Mouse (Mus musculus) myocyte (in vitro differentiated cells): ENCODE measurements around the gene Esrra. TPM values are rescaled to one million over a fixed set of nuclear protein-coding genes. Genes with fewer than 3 reads are reported as not detected.

ENCODE experiments used
- H3K27me3 ChIP-seq: one replicate; pipeline ENCODE4 v1.6.1; 2011; ENCODE audit not compliant: control insufficient read depth, insufficient read depth, insufficient read length
- H3K36me3 ChIP-seq: one replicate; pipeline ENCODE4 v1.6.1; 2011; ENCODE audit not compliant: control insufficient read depth, insufficient read depth
- H3K4me2 ChIP-seq: one replicate; pipeline ENCODE4 v1.6.1; 2011; ENCODE audit warnings: low read depth, control low read depth
- H3K4me3 ChIP-seq: one replicate; pipeline ENCODE4 v1.5.1; 2011; ENCODE audit warnings: mild to moderate bottlenecking, control low read depth, moderate library complexity
- H3K79me2 ChIP-seq: one replicate; pipeline ENCODE4 v1.6.1; 2011; ENCODE audit not compliant: control insufficient read depth, insufficient read depth
- H3ac ChIP-seq: one replicate; pipeline ENCODE4 v1.6.1; 2011; ENCODE audit not compliant: control insufficient read depth, insufficient read length
- CEBPB ChIP-seq: IDR thresholded peaks from 2 replicates; pipeline ENCODE4 v1.6.1; 2011; ENCODE audit warnings: mild to moderate bottlenecking, moderate library complexity; ENCODE audit not compliant: poor library complexity, insufficient read depth, severe bottlenecking
- E2F4 ChIP-seq: IDR thresholded peaks from one replicate; pipeline ENCODE4 v1.6.1; 2011; ENCODE audit warnings: mild to moderate bottlenecking, control low read depth, moderate library complexity; ENCODE audit not compliant: insufficient read depth
- MAX ChIP-seq: IDR thresholded peaks from one replicate; pipeline ENCODE4 v1.6.1; 2011; ENCODE audit warnings: low read depth, mild to moderate bottlenecking, control low read depth
- MYOD1 ChIP-seq, 3 experiments: IDR thresholded peaks; one replicate each; pipeline ENCODE4 v1.6.1; 2011; ENCODE audit warnings: control low read depth in 2 of 3, low read depth in 2 of 3, mild to moderate bottlenecking in 2 of 3, moderate library complexity in 1 of 3; ENCODE audit not compliant: insufficient read length in 2 of 3, control insufficient read depth in 1 of 3
- MYOG ChIP-seq, 3 experiments: IDR thresholded peaks; one replicate each; pipeline ENCODE4 v1.6.1; 2011; ENCODE audit warnings: control low read depth in 2 of 3, low read depth in 2 of 3, mild to moderate bottlenecking in 2 of 3; ENCODE audit not compliant: insufficient read length in 2 of 3, control insufficient read depth in 1 of 3, insufficient read depth in 1 of 3
- POLR2A ChIP-seq: IDR thresholded peaks from one replicate; pipeline ENCODE4 v1.6.1; 2011; ENCODE audit warnings: low read depth, mild to moderate bottlenecking, control low read depth, moderate library complexity; ENCODE audit not compliant: insufficient read length
- POLR2AphosphoS2 ChIP-seq: IDR thresholded peaks from one replicate; pipeline ENCODE4 v1.6.1; 2011; ENCODE audit warnings: low read depth, control low read depth; ENCODE audit not compliant: insufficient read length
- REST ChIP-seq: IDR thresholded peaks from one replicate; pipeline ENCODE4 v1.6.1; 2011; ENCODE audit warnings: mild to moderate bottlenecking, control low read depth, moderate library complexity; ENCODE audit not compliant: insufficient read depth, insufficient read length
- SRF ChIP-seq: IDR thresholded peaks from one replicate; pipeline ENCODE4 v1.6.1; 2011; ENCODE audit warnings: low read depth; ENCODE audit not compliant: control insufficient read depth, insufficient read length
- TCF12 ChIP-seq: IDR thresholded peaks from one replicate; pipeline ENCODE4 v1.6.1; 2011; ENCODE audit warnings: mild to moderate bottlenecking, control low read depth; ENCODE audit not compliant: poor library complexity, insufficient read depth, severe bottlenecking
- TCF3 ChIP-seq: IDR thresholded peaks from one replicate; pipeline ENCODE4 v1.6.1; 2011; ENCODE audit warnings: low read depth, control low read depth; ENCODE audit not compliant: insufficient read length
- USF1 ChIP-seq: IDR thresholded peaks from one replicate; pipeline ENCODE4 v1.6.1; 2011; ENCODE audit warnings: low read depth, mild to moderate bottlenecking, control low read depth, moderate library complexity
- polyA plus RNA-seq: library from polyadenylated mRNA; unstranded; fragments of >200 nt; fragmentation: generic; extraction: Trizol; gene quantifications from one replicate; pipeline ENCODE4 v1.2.1, GENCODE M21; 2012; ENCODE audit warnings: missing spikeins

Esrra gene
- polyA plus RNA-seq, 1 experiment: 52.7 TPM

DNA sequence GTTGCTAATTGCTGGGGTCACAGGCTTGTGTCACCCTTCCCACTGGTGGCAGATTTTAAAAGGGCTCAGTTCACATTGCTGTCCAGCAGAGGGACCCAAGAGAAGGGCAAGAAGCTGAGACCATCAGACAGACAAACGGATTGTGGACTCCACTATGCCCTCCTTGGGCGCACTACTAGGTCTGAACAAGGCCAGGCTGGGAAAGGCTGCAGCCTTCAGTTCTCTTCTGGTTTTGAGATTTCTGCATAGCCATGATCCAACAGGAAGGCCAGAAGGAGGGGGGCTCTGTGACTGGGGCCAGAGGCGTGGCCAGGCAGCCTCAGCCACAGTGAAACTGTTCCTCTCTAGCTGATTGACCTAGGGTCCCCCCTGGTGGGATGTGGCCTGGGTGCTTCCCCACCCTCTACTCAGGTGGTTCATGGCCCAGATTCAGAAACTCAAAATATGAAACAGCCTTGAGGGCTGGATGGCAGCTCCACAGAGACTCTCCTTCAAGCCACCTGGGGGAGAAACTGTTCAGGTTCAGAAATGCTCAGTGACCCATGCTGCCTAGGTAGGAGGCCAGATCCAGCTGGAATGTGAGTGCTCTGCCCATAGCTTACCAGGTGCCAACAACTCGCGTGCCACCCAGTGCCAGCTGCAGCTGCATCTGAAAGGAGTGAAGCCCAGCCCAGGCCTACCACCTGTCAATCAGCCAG lies 49.9 kb downstream of the Esrra start:
- H3K79me2 ChIP-seq: no peaks in the 10 kb centered on the region
- H3K27me3 ChIP-seq: no peaks in the 10 kb centered on the region
- no peak overlapping the region for H3K4me3 ChIP-seq
- no peak for TF ChIP-seq MAX
- TF ChIP-seq REST: no peak
- no peak for TF ChIP-seq TCF3
- no peak for TF ChIP-seq E2F4
- TF ChIP-seq MYOD1 (IDR thresholded peaks at IDR 0.05; ENCODE audit: control insufficient read depth in 1 of 3, insufficient read length in 2 of 3, low read depth in 2 of 3): peak in 1 of 3 experiments; percentile 65
- no peak for TF ChIP-seq USF1
- no peak for TF ChIP-seq SRF
- TF ChIP-seq POLR2A: no peak
- no peak for TF ChIP-seq CEBPB
- TF ChIP-seq MYOG (IDR thresholded peaks at IDR 0.05; ENCODE audit: control insufficient read depth in 1 of 3, insufficient read depth in 1 of 3, insufficient read length in 2 of 3, low read depth in 2 of 3): peak in 1 of 3 experiments; percentile 52
- no peak for TF ChIP-seq POLR2AphosphoS2
- TF ChIP-seq TCF12: no peak
- H3K4me2 ChIP-seq: peak overlapping the region; percentile 22
- H3ac ChIP-seq: no peak overlapping the region
- H3K36me3 ChIP-seq: no peaks in the 10 kb centered on the region

DNA sequence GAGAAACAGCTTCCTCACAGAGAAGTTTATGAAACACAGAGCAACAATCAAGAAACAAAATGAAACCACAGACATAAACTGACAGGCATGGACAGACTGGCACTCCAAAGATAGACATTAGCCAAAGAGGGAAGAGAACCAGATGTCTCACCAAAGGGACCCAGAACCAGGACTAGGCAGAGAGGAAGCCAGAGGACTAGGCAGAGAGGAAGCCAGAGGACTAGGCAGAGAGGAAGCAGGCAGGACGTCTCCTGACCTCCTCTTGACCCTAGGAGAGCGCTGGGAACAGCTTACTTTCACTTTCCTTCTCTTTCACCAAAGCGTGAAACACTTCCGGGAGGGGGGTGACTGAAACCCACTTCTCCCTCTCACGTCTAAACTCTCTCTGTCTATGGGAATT lies 52.3 kb downstream of the Esrra start:
- H3K36me3 ChIP-seq: no peaks in the 10 kb centered on the region
- no peak overlapping the region for H3ac ChIP-seq
- no peak overlapping the region for H3K4me3 ChIP-seq
- no peaks in the 10 kb centered on the region for H3K79me2 ChIP-seq
- H3K27me3 ChIP-seq: no peaks in the 10 kb centered on the region
- 0 out of 2 replicates have a peak, but pooled peaks have one; percentile 31 for TF ChIP-seq CEBPB
- no peak for TF ChIP-seq POLR2AphosphoS2
- H3K4me2 ChIP-seq: peak overlapping the region; percentile 66

DNA sequence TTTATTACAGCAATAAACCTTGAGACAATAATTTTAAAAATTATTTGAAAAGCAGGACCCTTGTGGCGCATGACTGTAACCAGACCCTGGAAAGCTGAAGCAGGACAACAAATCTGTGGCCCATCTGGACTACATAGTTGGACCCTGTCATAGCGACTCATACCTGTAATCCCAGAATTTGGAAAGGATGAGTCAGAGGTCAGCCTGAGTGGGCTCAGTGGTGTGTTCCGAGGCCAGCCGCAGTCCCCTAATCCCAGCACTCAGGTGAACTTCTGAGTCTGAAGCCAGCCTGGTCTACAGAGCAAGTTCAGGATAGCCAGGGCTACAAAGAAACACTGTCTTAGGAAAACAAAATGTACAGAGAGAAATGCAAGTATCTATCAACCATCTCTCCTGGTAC lies 60.2 kb downstream of the Esrra start:
- Histone ChIP-seq H3K79me2 (no peaks in the 10 kb centered on the region), H3ac (no peak overlapping the region), H3K4me2 (no peak overlapping the region), H3K27me3 (no peaks in the 10 kb centered on the region), H3K36me3 (no peaks in the 10 kb centered on the region), H3K4me3 (no peak overlapping the region)
- TF ChIP-seq USF1 (no peak), MYOG (IDR thresholded peaks at IDR 0.05; ENCODE audit: control insufficient read depth in 1 of 3, insufficient read depth in 1 of 3, insufficient read length in 2 of 3, low read depth in 2 of 3) (no peak), POLR2A (no peak), SRF (no peak), TCF3 (no peak), TCF12 (no peak), MAX (no peak), MYOD1 (IDR thresholded peaks at IDR 0.05; ENCODE audit: control insufficient read depth in 1 of 3, insufficient read length in 2 of 3, low read depth in 2 of 3) (no peak), REST (no peak), POLR2AphosphoS2 (no peak), CEBPB (no peak), E2F4 (no peak)

Other genes starting within 250 kb of the Esrra start
- gene Rps6ka4, start 81.2 kb downstream of the Esrra start, polyA plus RNA-seq: 47.6 TPM
- 0.23 TPM for gene Ccdc88b, start 63.6 kb downstream of the Esrra start, polyA plus RNA-seq
- gene Trmt112, start 12.1 kb downstream of the Esrra start, polyA plus RNA-seq: 281 TPM
- gene Prdx5, start 11.7 kb downstream of the Esrra start, polyA plus RNA-seq: 276 TPM
- gene Catsperz, start 3.6 kb upstream of the Esrra start, polyA plus RNA-seq: 0.28 TPM
- 0.12 TPM for gene Kcnk4, start 12.7 kb upstream of the Esrra start, polyA plus RNA-seq
- 76.1 TPM for gene Bad, start 20.0 kb upstream of the Esrra start, polyA plus RNA-seq
- 39.9 TPM for gene Gpr137, start 20.7 kb upstream of the Esrra start, polyA plus RNA-seq
- 1,032 TPM for gene Ppp1r14b, start 53.2 kb upstream of the Esrra start, polyA plus RNA-seq
- 34.3 TPM for gene Plcb3, start 54.7 kb upstream of the Esrra start, polyA plus RNA-seq
- gene Fkbp2, start 58.7 kb upstream of the Esrra start, polyA plus RNA-seq: 96.8 TPM
- 49.2 TPM for gene Vegfb, start 65.8 kb upstream of the Esrra start, polyA plus RNA-seq
- 28.5 TPM for gene Dnajc4, start 70.8 kb upstream of the Esrra start, polyA plus RNA-seq
- 27.0 TPM for gene Nudt22, start 74.3 kb upstream of the Esrra start, polyA plus RNA-seq
- gene Trpt1, start 74.3 kb upstream of the Esrra start, polyA plus RNA-seq: 9.2 TPM
- 0.34 TPM for gene Fermt3, start 97.7 kb upstream of the Esrra start, polyA plus RNA-seq
- 223 TPM for gene Stip1, start 118.2 kb upstream of the Esrra start, polyA plus RNA-seq
- 82.4 TPM for gene Macrod1, start 135.0 kb upstream of the Esrra start, polyA plus RNA-seq
- gene Flrt1, start 183.9 kb upstream of the Esrra start, polyA plus RNA-seq: 1.2 TPM